Mouse (Mus musculus): Measurements from ENCODE around the gene Ppa1.

GRCm38 (mm10) chr10:61693563-61693962, 45.2 kb downstream of the Ppa1 start:
- no peak for TF ChIP-seq POLR2A (IDR thresholded peaks at IDR 0.05; ENCODE audit: borderline replicate concordance, extremely low read depth, insufficient read depth, insufficient read length, poor library complexity, severe bottlenecking)
- no peak for TF ChIP-seq CTCF (IDR thresholded peaks at IDR 0.05; ENCODE audit: borderline replicate concordance, extremely low read depth, insufficient read depth, insufficient read length)

All from brain, embryonic 14.5 days (tissue).